Mouse (Mus musculus) megakaryocyte, adult 5-6 weeks (primary cell): ENCODE measurements around the gene Gse1. TPM values are rescaled to one million over a fixed set of nuclear protein-coding genes. Genes with fewer than 3 reads are reported as not detected.

Experiments used
- ATAC-seq: 2 replicates; pipeline ENCODE4 v1.8.0; 2016; ENCODE audit warnings: mild to moderate bottlenecking, inconsistent platforms; ENCODE audit not compliant: poor library complexity, severe bottlenecking
- total RNA-seq, 2 experiments: library from RNA; stranded (forward) in 1 of 2; stranded (reverse) in 1 of 2; fragments of 153-499, 151-499 nt in 1 of 2; fragments of 221-1000, 200-1000 nt in 1 of 2; gene quantifications; 2 replicates each; pipeline versions ENCODE4 v1.2.3 to v1.2.4; 2015 to 2017

Gene Gse1
- total RNA-seq, 2 experiments from 2014 or later: 6.1 to 18.3 TPM

GRCm38 (mm10) chr8:120437666-120438395 lies 209.6 kb downstream of the Gse1 start:
- 0 out of 2 replicates have a peak, but pooled peaks have one; percentile 1 for ATAC-seq

- no peak for ATAC-seq
These were observed 211.1 kb downstream of the Gse1 start for GRCm38 (mm10) chr8:120439309-120439708.

- ATAC-seq: no peak
These were observed 212.5 kb downstream of the Gse1 start for GRCm38 (mm10) chr8:120440739-120441138.

GRCm38 (mm10) chr8:120441637-120442036 lies 213.4 kb downstream of the Gse1 start:
- ATAC-seq: no peak

GRCm38 (mm10) chr8:120442306-120443003 lies 214.2 kb downstream of the Gse1 start:
- no peak for ATAC-seq

- ATAC-seq: peak; percentile 94
These were observed 217.0 kb downstream of the Gse1 start for GRCm38 (mm10) chr8:120445249-120445648.

- no peak for ATAC-seq
These were observed 219.9 kb downstream of the Gse1 start for GRCm38 (mm10) chr8:120448131-120448530.

GRCm38 (mm10) chr8:120449139-120449538 lies 220.9 kb downstream of the Gse1 start:
- no peak for ATAC-seq

GRCm38 (mm10) chr8:120449608-120450031 lies 221.4 kb downstream of the Gse1 start:
- ATAC-seq: no peak

- ATAC-seq: no peak
These were observed 223.9 kb downstream of the Gse1 start for GRCm38 (mm10) chr8:120452111-120452510.

GRCm38 (mm10) chr8:120454404-120454803 lies 226.1 kb downstream of the Gse1 start:
- no peak for ATAC-seq

- ATAC-seq: no peak
These were observed 232.1 kb downstream of the Gse1 start for GRCm38 (mm10) chr8:120460375-120460774.

GRCm38 (mm10) chr8:120462119-120462551 lies 233.9 kb downstream of the Gse1 start:
- no peak for ATAC-seq

GRCm38 (mm10) chr8:120462611-120463010 lies 234.4 kb downstream of the Gse1 start:
- ATAC-seq: no peak

- 0 out of 2 replicates have a peak, but pooled peaks have one; percentile 16 for ATAC-seq
These were observed 235.8 kb downstream of the Gse1 start for GRCm38 (mm10) chr8:120463918-120464584.

GRCm38 (mm10) chr8:120464585-120464937 lies 236.3 kb downstream of the Gse1 start:
- ATAC-seq: no peak

- no peak for ATAC-seq
These were observed 237.5 kb downstream of the Gse1 start for GRCm38 (mm10) chr8:120465710-120466109.

- ATAC-seq: peak; percentile 44; the same call in 1 of the 2 replicates
These were observed 238.0 kb downstream of the Gse1 start for GRCm38 (mm10) chr8:120466266-120466665.

GRCm38 (mm10) chr8:120467598-120467997 lies 239.3 kb downstream of the Gse1 start:
- ATAC-seq: no peak

GRCm38 (mm10) chr8:120470170-120470569 lies 241.9 kb downstream of the Gse1 start:
- no peak for ATAC-seq

GRCm38 (mm10) chr8:120471166-120471565 lies 242.9 kb downstream of the Gse1 start:
- ATAC-seq: peak; percentile 50

GRCm38 (mm10) chr8:120471752-120472151 lies 243.5 kb downstream of the Gse1 start:
- ATAC-seq: no peak
